Mouse (Mus musculus): ENCODE measurements around the gene Adgrl3.

Adgrl3 gene

DNA sequence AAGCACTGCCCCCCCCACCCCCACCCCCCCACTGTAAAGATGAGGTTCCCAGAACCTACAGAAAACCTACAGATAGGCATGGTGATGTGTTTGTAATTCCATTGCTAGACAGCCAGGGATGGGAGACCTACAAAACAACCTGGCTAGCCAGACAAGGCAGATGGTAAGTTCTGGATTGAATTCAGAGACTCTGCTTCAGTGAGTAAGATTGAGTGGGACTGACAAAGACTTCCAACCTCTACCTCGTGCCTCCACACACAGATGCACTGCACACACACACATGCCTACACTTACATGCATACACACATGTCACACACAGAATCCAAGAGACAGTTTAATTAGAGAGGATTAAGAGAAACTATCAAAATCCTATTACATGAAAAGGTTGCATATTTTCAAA, 544.4 kb downstream of the Adgrl3 start:
- DNase-seq (ENCODE audit: extremely low spot score), result no peak

- DNase-seq (ENCODE audit: extremely low spot score), result no peak
Observed at GRCm38 (mm10) chr5:81566577-81566976, 546.6 kb downstream of the Adgrl3 start.

DNA sequence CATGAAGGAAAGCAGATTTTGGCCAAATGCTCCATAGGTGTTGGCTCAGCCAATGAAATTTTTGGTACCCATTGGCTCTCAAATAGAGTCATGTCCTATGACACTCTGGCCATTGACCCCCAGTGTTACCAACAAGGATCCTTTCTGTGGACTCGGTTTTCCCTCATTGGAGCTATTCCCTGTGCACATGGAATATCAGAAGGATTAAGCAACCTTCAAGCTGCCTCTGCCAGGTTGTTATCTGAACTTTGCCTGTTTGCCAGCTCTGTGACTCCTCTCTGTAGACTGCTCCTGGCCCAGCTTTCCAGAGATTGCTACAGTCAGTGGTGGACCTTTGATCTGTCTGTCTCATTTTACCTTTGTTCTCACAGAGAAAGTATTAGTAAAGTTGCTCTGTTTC, 548.8 kb downstream of the Adgrl3 start:
- DNase-seq (ENCODE audit: extremely low spot score), result no peak

GRCm38 (mm10) chr5:81582886-81583285, 562.9 kb downstream of the Adgrl3 start:
- no peak for DNase-seq (ENCODE audit: extremely low spot score)

GRCm38 (mm10) chr5:81583425-81583824, 563.5 kb downstream of the Adgrl3 start:
- no peak for DNase-seq (ENCODE audit: extremely low spot score)

GRCm38 (mm10) chr5:81584945-81585344, 565.0 kb downstream of the Adgrl3 start:
- DNase-seq (ENCODE audit: extremely low spot score), result no peak

GRCm38 (mm10) chr5:81590005-81590694, 570.2 kb downstream of the Adgrl3 start:
- no peak for DNase-seq (ENCODE audit: extremely low spot score)

DNA sequence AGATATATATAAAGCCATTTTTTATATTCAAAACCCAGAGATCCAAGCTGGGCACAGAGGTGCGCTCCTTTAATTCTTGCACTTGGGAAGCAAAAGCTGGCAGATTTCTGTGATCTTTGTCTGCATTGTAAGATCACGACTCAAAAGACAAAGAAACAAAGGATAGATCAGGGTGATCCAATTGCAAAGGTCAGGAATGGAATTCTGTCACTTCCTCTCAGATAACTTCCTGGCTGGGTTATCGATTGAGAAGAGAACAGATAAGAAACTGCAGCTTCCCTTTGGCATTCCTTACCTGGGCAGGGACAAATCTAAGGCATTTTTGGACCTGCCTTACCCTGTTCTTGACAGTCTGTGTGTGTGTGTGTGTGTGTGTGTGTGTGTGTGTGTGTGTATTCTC, 571.5 kb downstream of the Adgrl3 start:
- DNase-seq (ENCODE audit: extremely low spot score), result no peak

DNA sequence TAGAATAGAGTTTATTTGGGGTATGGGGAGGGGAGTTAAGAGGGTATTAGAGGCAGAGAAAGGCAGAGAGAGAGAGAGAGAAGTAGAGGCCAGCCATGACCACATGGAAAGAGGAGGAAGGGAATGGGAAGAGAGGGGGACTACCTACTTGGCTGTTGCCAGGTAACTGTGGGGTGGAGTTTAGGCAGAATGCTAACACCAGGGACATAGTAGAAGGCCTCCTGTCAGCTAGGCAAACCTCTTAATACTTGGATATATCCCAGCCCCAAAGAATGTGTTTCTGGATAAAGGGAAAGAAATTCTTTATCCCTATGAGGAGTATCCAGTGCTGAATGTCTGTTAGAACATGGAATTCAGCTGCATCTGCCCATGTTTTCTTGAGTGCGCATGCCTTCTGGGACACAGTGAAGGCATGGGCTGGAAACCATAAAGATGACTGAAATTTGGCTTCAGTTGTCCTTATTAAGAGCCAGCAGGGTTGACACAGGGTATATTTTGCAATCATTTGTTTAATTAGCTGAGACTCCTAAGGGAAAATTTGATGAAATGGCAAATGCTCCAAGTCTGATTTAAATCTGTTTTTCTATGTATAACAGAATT, 573.6 kb downstream of the Adgrl3 start:
- no peak for DNase-seq (ENCODE audit: extremely low spot score)

- no peak for DNase-seq (ENCODE audit: extremely low spot score)
Observed at GRCm38 (mm10) chr5:81598041-81598440, 578.1 kb downstream of the Adgrl3 start.

DNA sequence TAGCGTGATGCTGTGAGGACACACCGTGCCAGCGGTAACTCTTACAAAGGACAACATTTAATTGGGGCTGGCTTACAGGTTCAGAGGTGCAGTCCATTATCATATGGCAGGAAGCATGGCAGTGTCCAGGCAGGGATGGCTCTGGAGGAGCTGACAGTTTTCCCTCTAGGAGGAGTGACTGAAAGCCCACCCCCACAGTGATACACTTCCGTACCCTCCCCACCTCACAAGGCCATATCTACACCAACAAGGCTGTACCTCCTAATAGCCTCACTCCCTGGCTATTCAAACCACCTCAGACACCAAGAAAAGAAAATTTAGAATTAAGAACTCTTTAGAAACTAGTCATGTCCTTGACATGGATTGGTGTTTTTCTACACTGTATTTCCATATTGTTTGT, 583.0 kb downstream of the Adgrl3 start:
- no peak for DNase-seq (ENCODE audit: extremely low spot score)

- DNase-seq (ENCODE audit: extremely low spot score), result no peak
Observed at GRCm38 (mm10) chr5:81605646-81606045, 585.7 kb downstream of the Adgrl3 start.

GRCm38 (mm10) chr5:81610223-81610622, 590.3 kb downstream of the Adgrl3 start:
- no peak for DNase-seq (ENCODE audit: extremely low spot score)

GRCm38 (mm10) chr5:81614674-81615073, 594.7 kb downstream of the Adgrl3 start:
- no peak for DNase-seq (ENCODE audit: extremely low spot score)

DNA sequence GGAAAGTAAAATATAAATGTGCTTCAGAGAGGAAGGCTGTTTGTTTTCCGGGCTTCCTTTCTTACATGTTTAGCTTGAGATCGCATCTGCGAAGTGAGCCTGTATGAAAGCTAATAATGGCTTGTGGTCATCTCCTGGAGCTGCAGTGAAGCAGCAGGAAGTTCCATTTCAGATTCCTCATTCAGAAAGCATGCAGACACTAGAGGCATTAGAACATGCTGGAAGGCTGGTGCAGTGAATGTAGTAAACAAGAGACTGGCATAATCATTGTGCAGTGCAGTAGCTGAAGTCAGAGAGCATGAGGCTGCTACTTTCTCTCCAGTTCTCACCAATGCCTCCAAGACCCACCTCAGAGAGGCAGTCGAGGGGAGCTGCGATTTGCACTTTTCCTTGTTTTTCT, 601.2 kb downstream of the Adgrl3 start:
- DNase-seq (ENCODE audit: extremely low spot score), result no peak

GRCm38 (mm10) chr5:81621715-81622114, 601.8 kb downstream of the Adgrl3 start:
- no peak for DNase-seq (ENCODE audit: extremely low spot score)

- DNase-seq (ENCODE audit: extremely low spot score), result no peak
Observed at GRCm38 (mm10) chr5:81623846-81624245, 603.9 kb downstream of the Adgrl3 start.

DNA sequence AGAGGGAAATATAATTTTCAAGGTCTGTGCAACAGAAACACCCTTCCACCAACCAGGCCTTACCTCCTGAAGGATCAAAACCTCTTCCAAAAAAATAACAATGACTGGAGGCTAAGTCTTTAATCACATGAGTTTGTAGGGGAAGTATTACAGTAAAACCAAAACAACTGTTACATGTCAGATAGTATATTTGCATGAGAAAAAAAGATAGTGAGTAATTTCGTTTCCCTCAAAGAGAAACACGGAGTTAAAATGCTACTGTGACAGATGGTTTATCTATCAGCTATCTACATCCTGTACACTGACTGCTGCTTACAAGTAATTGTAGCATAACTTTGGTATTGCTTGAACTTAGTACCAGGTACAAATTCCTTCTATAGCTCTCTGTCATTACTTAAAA, 616.2 kb downstream of the Adgrl3 start:
- DNase-seq (ENCODE audit: extremely low spot score), result no peak

DNA sequence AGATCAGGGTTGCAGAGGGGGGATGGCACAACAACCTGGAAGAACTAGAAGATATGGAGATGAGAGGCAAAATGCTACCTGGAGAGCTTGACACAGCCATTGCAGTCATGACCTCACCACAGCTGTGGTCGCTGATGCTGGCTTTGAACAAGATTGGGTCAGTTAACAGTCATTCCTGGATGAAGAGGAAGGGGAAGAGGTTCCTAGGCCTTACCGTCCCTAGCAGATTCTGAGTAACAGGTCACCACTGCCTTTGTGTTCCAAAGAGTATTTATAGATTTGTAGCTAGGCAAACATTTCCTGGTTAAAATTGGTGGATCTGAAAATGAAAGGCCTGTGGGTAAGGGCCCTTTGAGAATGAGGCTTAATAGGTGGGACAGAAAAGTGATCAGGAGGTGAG, 618.5 kb downstream of the Adgrl3 start:
- no peak for DNase-seq (ENCODE audit: extremely low spot score)

GRCm38 (mm10) chr5:81640118-81640517, 620.2 kb downstream of the Adgrl3 start:
- DNase-seq (ENCODE audit: extremely low spot score), result no peak

DNA sequence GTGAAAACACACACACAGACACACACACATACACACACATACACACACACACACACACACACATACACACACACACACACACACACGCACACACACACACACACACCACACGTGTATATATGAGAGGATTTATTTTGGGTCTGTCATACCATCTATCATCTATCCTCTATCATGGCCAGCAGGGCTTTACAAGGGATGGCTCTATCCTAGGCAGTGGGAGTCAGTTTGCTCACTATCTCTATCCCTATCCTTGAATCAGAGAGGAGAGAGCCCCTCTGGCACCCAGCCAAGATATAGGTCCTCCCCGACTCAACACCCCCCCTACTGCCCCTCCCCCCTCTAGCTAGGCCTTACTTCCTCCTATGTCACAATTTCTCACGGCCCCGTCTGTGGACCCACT, 625.6 kb downstream of the Adgrl3 start:
- DNase-seq (ENCODE audit: extremely low spot score), result no peak

DNA sequence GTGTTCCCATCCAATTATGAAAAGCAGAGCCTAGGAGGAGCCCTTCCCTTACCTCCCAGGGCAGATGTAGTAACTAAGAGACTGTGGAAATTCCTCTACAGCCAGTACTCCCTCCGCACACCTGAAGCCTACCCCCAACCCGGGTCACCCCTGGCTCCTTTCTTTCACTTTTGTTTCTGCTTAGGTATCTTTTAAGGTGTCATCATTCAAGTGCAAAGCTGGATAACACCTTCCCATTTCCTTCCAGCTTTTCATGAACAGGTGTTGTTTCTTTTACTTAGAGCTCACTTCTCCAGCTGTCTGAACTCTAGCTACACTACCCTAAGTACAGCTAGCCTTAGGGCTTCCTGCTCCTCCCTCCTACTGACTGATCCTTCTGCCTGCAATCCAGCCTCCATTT, 634.0 kb downstream of the Adgrl3 start:
- DNase-seq (ENCODE audit: extremely low spot score), result no peak

DNA sequence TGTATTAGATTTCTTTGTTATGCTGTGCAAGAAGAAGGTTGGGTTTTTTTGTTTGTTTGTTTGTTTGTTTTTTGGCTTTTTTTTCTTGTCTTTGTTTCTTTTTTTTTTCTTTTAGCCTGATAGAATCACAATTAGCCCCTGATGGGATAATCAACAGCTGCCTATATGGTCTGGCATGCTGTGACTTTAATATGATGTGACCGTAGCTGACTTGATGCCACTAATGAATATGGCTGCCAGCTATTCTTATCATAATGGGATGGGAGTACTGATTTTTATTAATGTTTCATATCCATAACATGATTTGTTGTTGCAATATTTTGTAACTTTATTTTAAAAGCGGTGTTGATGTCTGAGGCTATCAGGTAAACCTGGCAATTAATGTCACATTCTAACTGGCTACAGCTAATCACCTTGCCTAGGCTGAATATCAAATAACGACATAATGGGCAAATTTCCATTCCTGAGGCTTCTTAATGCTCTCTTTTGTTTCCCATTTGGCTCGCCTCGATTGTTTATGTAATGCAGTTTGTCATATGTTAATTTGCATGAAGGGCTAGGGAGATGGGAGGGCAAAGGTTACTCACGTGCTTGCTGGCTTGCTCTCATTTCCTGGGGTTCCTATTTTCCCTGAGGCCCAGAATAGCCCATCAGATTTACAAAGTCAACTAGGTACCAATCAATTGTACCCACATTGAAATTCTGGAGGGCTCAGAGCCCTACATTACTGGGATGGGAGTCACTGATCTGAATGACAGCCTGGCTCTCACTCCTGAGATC, 641.9 kb downstream of the Adgrl3 start:
- DNase-seq (ENCODE audit: extremely low spot score), result no peak

All from embryo, embryonic 9.5 days (tissue).